Mouse (Mus musculus): Measurements from ENCODE around the gene Mdfi. TPM values are rescaled to one million over a fixed set of nuclear protein-coding genes. Genes with fewer than 3 reads are reported as not detected.

Gene Mdfi
- total RNA-seq, 2 experiments from 2014 or later: 2.8 to 3.9 TPM

DNA sequence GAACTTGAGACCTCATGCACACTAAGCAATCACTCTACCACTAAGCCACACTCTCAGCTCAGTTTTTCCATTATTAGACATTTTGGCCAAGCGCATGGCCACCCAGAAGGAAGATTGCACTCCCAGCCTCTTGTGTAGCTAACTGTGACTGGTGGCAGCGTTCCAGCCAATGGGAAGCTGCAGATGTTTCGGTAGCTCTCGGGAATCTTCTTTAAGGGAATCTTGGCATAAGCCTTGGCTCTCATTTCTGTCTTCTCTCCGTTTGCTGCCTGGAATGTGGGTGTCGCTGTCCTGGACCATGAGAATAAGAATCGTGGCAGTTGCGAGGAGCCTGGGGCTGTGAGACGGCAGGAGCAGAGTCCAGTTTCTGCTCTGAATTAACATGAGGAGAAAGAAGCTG is 28.3 kb downstream of the Mdfi start:
- peak; percentile 45 to 70 for DNase-seq
- intact Hi-C loops (cut with DNase I): no loop called here

DNA sequence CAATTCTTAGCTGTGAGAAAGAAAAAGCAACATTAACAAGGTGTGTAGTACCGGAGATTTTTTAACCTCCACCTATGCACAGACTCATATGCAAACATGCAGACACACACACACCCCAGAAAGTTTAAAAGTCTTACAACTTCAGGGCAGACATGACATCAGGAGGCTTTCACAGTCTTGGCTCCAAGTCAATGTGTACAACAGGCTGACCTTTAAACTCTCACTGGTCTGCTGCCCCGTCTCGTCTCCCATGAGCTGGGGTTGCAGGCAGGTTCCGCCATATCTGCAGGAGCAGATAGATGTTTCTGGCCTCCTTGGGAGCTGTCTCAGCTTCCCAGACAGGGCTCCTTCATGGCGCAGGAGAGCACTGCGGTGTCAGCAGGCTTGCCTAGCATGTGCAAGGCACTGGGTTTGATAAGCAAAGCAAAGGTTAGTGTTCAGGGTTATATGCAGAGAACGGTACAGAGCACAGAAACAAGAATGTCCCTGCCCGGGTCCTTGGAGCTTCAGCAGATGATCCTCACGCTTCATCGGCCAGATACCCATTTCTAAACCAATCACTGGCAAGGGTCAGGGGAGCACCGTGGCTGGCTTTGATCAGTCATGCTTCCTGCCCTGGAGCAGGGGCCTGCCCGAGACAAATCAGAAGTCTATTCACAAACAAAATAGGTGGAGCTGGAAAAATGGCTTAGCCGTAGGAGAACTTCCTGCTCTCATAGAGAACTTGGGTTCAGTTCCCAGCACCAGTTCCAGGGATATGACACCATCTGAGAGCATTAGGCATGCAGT is 29.2 kb downstream of the Mdfi start:
- intact Hi-C loops (cut with DNase I): no loop called here
- no peak for DNase-seq

DNA sequence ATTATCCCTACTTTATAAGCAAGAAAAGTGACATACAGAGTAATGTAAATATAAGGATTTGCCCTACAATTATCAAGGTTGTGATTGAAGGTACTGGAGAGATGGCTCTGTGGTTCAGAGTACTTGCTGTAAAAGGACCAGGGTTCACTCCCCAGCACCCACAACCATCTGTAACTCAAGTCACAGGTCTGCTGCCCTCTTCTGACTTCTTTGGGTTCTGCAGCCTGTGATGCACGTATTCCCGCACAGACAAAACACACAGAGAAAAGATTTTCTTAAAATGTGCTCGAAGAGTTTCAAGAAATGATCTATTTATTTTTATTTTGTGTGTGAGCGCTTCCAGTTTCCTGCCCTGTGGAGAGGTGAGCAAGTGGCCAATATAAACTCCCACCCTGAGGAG is 30.8 kb downstream of the Mdfi start:
- no peak for DNase-seq
- intact Hi-C loops (cut with DNase I): no loop called here

DNA sequence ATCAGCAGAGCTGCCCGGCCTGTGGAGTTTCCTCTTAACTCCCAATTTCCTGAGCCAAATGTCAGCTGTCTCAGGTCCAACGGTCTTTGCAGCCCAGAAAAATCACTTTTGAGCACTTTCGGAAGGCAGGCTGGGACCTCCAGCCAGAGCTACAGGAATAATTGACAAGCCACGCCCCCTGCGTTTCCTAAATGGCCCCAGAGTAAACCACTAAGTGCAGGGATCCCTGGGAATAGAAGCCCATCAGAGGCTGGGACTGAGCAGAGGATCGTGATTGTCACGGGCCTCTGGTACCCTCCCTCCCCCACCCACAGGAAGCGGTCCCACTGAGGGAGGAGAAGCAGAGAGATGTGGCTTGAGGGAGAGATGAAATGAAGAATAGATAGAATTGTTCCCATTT is 31.7 kb downstream of the Mdfi start:
- intact Hi-C loops (cut with DNase I): no loop called here
- peak in 1 of 2 experiments; percentile 40 for DNase-seq

DNA sequence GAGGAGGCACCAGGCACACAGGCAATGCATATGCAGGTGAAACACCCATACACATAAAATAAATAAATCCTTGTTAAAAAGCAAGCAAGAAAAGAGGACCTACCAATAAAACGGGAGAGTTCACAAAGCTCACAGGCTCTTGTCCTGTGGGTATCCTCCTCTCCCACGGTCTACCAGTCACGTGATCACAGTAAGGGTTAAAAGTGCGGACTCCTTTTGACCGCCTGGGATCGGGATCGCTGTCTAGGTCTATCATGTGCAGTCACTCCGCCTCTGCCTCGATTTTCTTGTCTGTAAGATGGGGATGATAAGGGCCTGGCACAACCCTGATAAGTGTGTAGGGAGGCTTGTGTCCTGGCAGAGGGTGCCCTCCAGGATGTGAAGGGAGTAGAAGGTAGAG is 37.1 kb downstream of the Mdfi start:
- intact Hi-C loops (cut with DNase I): no loop called here
- DNase-seq: no peak

DNA sequence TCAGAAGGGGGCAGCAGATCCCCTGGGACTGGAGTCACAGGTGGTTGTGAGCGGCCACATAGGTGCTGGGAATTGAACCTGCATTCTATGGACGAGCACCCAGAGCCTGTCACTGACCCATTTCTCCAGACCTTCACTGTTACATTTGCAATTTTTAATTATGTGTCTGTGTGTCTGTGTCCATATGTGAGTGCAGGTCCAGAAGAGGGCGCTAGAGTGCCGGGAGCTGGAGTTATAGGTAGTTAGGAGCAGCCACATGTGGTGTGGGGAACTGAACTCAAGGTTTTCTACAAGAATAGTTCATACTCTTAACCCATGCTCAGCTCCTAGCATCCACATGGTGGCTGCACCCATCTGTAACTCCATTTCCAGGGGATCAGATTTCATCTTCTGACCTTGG is 37.5 kb downstream of the Mdfi start:
- DNase-seq: no peak
- intact Hi-C loops (cut with DNase I): no loop called here

DNA sequence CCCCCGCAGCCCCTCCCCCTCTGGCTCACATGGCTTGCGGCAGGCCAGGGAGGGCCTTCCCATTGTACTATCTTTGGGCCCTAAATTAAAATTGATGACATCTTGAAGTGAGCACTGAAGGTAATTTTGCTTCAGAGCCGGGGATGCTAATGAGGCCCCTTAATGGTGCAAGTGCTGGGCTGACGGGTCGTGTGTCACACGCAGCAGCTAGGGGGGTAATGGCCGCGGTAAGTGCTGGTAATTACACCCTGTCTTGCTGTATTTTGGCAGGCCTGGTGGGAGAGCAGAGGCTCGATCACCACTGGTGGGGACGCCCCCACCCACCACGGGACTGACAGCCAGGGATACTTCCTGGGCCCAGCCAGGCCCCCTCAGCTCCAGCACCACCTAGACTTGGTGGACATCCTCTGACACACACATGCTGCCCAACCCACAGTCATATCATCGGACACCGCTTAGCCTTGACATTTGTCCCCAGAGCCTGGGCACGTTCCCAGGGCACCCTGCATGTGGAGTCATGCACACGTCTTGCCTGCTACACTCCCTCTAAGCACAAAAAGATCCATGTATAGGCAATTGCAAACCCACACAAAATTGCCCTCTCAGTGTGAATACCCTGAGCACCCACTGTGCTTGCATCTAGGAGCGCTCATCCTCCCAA is 38.2 kb downstream of the Mdfi start:
- DNase-seq: no peak
- intact Hi-C loops (cut with DNase I): no loop called here

DNA sequence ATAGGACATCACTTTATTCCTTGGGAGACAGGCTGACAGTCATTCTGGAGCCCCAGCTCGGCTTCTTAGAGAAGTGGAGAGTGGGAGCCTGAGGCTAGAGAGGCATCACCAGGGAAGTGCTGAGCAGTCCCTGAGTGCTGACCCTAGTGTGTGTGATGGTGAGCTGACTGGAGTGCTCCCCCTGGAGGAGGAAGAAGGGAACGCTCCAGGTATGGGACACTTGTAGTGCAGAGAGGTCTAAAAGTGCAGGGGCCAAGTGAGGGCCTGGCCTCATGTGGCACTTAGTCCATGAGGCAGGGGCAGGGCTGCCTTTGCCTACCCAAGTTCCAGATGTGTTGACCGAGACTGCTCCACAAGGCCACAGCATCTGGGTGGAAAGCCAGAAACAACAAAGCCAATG is 39.0 kb downstream of the Mdfi start:
- intact Hi-C loops (cut with DNase I): no loop called here
- peak; percentile 56 to 70 for DNase-seq

DNA sequence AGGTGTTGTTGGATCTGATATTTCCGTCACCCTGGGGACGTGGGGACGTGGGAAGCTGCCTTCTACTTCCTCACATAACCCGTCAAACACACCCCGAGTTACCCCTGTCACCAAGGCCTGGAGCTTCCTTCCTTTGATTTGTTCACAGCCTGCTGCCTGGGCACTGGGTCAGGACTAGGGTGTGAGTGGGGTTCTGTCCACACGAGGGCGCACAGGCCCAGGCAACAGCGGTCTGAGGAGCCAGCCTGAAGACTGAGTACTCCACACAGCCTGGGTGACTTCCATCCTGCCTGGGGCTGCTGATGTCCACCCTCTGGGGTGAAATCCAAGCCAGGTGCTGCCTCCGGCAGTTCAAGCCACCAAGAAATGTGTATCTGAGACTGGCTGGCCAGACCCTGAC is 41.1 kb downstream of the Mdfi start:
- intact Hi-C loops (cut with DNase I): loop anchor here (1.0 to 5.0 kb wide), 3 partner anchors 51 to 307 kb away; no protein-coding TSS in a partner anchor
- peak; percentile 90 to 94 for DNase-seq

DNA sequence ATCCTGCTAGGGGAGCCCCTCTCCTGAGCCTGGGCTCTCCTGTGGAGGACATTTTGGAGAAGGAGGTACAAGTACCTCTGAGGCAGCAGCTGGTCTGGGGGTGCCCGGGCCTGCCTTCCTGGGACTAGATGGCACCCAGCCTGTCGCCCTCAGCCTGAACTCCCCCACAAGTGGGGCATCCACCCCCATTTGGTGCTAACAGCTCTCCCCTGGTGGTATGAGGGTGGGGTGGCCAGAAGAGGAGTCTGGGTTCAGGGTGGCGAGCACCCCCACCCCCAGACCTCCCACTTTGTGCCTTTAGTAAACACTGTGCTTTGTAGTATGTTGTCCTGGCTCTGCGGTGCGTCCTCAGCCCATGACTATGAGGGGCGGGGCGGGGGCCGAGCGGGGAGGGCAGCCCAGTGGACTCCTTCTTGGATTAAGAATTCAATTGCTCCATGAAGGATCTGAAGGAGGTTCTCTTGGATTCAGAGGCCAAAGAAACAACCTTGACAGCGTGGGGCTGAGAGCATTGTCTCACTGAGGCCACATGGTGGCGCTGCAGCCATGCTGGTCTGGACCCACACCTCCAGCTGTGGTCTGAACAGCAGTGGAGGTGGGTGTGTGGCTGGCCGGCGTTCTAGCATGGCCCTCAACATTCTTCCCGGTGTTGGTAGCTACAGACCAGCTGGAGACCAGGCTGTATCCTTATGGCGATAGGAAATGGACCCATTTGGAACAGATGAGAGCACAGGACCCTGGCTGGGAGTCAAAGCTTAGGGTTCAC is 42.2 kb downstream of the Mdfi start:
- peak; percentile 75 to 84 for DNase-seq
- intact Hi-C loops (cut with DNase I): loop anchor here (2.0 to 5.0 kb wide), 2 partner anchors 50 to 309 kb away; no protein-coding TSS in a partner anchor

DNA sequence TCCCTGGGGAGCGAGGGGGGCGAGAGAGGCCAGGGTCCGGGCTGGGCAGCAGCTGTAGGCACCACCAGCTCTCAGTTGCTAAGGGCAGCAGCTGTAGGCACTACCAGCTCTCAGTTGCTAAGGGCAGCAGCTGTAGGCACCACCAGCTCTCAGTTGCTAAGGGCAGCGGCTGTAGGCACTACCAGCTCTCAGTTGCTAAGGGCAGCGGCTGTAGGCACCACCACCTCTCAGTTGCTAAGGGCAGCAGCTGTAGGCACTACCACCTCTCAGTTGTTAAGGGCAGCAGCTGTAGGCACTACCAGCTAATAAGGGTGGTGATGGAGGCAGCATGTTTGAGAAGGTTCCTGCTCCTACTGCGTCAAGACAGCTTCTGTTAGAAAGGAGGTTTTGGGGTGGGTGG is 45.5 kb downstream of the Mdfi start:
- no peak for DNase-seq
- intact Hi-C loops (cut with DNase I): no loop called here

DNA sequence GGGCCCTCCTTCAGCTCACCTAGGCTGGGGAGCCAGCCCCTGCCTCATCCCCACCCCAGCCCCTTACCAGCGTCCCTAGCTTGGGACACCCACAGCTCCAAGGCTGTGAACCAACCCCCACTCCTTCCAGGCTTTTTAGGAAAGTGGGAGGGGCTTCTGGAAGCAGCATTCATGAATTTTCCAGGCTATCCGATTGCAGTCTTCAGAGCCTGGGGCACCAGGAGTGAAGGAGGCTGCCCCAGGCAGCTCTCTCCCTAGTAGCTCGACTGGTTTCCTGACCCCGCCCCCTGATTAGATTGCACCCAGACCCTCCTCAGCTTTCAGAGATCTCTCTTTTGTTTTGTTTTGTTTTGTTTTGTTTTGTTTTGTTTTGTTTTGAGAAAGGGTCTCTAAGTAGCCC is 46.2 kb downstream of the Mdfi start:
- no peak for DNase-seq
- intact Hi-C loops (cut with DNase I): no loop called here

DNA sequence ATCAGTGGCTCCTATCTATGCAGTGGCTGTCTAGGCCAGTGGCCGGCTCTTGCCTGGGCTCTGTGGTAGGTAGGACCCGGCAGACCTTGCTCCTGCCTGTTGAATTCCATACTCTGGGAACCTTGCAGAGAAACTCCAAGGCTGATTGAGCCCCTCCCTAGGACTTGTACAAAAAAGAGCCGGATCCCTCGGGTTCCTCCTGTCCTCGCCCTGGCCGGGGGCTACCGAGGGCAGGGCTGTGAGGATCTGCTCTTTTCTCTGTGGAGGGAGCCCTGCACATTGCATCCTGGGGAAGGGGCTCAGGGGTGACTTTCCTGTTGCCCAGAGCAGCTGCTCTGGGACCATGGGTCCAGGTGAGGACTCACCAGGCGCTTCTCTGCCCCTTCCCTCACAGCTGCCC is 46.9 kb downstream of the Mdfi start:
- intact Hi-C loops (cut with DNase I): no loop called here

DNA sequence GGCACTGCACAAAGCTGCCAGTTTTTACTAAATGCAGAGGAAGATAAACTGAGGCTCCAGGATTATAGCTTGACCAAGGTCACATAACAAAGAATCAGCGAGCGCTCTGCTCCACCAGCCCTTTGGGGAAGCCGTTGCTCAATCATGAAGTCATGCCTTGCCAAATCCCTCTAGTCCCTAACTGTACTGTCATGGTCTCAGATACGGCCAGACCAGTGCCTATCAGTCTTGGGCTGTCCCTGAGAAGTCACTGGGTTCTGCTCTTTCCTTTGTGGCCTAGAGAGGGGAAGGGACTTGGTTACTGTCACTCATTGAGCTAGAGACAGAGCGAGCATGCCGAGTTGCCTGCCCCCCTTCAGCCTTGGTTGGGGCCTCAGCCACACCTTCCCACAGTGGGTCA is 50.1 kb downstream of the Mdfi start:
- DNase-seq: no peak
- intact Hi-C loops (cut with DNase I): no loop called here

More for the DNA sequence above, 46.9 kb downstream of the Mdfi start:
- no peak for DNase-seq

DNA sequence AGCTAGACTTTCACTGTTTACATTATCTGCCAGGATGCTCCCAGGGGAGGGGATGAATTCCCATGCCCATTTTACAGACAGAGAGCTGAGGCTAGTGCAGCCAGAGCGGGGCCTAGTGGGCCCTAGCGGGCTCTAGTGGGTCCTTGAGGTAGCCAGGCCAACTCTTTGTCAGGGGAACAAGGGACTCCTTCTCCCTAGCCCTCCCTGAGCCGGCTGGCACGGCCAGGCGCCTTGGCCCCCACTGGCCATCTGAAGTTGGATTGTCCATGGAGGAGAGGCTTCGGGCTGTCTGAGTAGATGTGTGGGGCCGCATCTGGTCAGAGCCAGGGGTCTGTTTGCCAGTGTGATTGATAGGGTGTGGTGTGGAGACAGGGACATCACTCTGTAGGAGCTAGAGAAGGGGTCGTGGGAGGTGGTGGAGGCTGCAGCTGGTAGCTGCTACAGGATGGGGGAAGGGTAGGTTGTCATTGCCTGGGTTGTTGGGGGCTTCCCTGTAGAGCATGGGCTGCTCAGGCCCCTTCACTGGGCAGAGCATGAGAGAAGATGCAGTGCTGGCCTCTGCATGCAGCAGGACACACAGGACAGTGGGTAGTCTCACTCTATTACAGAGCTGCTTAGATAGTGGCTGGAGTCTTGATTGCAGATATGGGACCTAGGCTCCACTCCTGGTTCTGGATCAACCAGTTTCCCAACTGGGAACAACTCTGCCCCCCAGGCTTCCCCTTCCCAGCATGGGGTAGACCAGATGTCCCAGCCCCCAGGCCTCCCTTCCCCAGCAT is 50.9 kb downstream of the Mdfi start:
- DNase-seq: no peak
- intact Hi-C loops (cut with DNase I): no loop called here

DNA sequence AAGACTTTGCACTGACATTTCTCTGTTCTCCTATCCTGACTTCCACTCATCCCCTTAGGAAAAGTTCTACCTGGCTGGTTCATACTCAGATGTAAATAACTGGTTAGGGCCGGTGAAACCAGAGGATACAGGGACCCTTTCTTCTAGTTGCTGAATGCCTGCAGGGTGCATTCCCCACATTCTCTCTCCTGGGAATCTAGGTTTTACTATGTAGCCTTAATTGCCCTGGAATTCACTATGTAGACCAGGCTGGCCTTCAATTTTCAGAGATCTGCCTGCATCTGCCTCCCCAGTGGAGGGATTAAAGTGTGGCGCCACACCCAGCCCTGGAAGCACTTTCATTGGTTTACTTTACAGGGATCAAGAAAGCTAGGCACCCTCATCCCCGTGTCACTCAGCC is 52.0 kb downstream of the Mdfi start:
- no peak for DNase-seq
- intact Hi-C loops (cut with DNase I): no loop called here

DNA sequence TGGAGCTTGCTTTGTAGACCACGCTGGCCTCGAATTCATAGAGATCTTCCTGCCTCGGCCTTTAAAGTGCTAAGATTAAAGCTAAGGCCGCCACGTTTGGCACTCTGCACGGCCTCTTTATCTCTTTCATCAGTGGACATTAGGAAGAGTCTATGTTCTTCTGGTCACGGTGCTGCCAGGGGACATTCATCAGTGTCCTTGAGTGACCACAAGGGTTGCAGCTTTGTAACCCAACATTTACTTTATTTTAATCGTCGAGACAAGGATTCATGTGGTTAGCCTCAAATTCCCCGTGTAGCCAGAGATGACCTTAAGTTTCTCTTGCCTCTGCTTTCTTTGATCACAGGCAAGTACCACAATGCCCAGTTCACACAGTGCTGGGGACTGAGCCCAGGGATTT is 54.0 kb downstream of the Mdfi start:
- intact Hi-C loops (cut with DNase I): no loop called here
- DNase-seq: no peak

DNA sequence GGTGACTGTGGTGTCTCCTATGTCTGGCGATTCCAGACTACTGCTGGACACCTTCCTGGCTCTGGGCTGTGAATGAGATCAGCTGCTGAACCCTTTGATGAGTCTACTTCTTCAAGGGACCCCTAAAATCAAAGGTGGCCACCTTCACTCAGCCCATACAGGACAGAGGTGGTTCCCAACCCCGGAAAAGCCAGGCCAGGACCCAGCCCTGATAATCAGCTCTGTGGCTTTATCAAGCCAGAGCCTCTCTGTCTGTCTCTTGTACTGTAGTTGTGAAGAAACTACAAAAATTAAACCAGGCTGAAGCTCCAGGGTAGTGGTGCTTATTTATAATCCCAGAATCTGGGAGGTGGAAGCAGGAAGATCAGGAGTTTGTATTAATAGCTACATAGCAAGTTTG is 57.4 kb downstream of the Mdfi start:
- DNase-seq: no peak
- intact Hi-C loops (cut with DNase I): no loop called here

DNA sequence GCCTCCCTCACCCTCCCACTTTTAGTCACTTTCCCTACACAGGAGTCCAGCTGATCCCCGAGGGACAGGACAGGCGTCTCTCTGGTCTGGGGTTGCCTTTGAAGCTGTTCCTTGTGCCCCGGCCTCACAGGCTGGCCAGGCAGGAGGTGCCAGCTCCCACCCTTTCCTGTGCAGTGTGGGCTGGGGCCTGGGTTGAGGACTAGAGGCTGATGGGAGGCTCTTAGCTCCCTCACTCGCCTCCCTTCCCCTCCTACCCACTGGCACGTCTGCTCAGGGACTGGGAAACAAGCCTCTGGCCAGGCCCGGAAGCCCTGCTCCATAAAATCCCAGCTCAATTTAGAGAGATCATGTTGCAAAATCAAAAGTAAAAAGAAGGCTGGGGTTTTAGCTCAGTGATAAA is 60.9 kb downstream of the Mdfi start:
- DNase-seq: no peak
- intact Hi-C loops (cut with DNase I): no loop called here

DNA sequence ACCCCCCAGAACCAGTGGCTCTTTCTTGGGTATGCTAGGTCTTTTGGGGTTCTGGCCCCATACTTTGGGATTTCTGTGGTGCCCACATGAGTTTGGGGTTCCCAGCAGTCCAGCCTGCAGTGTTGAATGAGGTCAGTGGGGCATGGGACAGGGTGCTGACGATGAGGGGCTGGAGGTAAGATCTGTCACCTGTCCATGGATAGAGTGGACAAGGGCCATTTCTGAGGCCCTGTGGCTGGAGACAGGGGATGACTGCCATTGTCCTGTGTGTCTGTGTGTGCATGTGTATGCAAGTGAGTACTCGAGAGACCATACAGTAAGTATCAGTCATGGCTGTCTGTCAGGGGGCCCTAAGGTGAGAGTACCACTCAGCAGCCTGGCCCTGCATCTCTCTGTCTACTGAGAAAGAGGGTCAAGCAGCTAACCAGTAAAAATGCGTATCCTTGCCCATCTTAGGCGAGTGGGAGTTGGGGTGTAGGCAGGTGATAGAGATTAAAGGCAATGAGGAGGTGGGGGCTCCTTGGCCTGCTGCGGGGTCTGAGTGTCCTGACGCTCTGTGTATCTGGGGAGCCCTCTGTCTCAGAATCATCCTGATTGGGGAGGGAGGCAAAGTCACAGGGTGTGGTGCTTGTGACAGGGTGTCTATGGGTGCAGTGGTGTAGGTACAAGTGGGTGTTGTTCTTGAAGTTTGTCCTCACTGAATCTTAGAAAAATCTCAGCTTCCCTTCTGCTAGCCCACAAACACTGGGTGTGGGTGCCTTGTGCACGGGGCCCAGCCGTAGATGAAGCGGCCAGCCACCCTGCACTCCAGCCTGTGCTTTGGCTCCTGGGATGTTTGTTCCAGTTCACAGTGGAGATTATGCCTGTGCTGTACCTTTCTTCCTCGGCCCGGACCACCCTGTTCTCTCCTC is 64.8 kb downstream of the Mdfi start:
- intact Hi-C loops (cut with DNase I): no loop called here
- DNase-seq: no peak

Data from heart, postnatal 14 days (tissue).